Mouse (Mus musculus) liver, embryonic 14.5 days (tissue): ENCODE results near the gene Elmo1. TPM values are rescaled to one million over a fixed set of nuclear protein-coding genes. Genes with fewer than 3 reads are reported as not detected.

ENCODE experiments used
- ATAC-seq: fragments of 200-750 bp; cut with Nextera tagmentation; 2 replicates; pipeline ENCODE4 v1.8.0; 2017; ENCODE audit warnings: moderate number of reproducible peaks, mild to moderate bottlenecking, moderate library complexity; ENCODE audit not compliant: insufficient read depth
- DNase-seq, 3 experiments: peaks; one replicate each; pipeline ENCODE4 v3.0.0-alpha.2; 2012 to 2013; ENCODE audit warnings: low read depth in 3 of 3, low spot score in 3 of 3
- H3K27ac ChIP-seq: fragments of 300-500 bp; sonication (generic); 2 replicates; pipeline ENCODE4 v1.5.1; 2014; ENCODE audit warnings: moderate library complexity, mild to moderate bottlenecking, control low read depth, inconsistent platforms
- H3K27me3 ChIP-seq: fragments of 300-500 bp; sonication (generic); 2 replicates; pipeline ENCODE4 v1.6.1; 2014; ENCODE audit warnings: mild to moderate bottlenecking, low read length, moderate library complexity; ENCODE audit not compliant: control insufficient read depth, insufficient read depth
- H3K36me3 ChIP-seq: fragments of 300-500 bp; sonication (generic); replicated peaks from 2 replicates; pipeline ENCODE4 v1.6.1; 2014; ENCODE audit warnings: low read depth; ENCODE audit not compliant: control insufficient read depth, insufficient read depth
- H3K4me1 ChIP-seq, 2 experiments: fragments of 200-500 bp in 1 of 2; fragments of 300-500 bp in 1 of 2; sonication (generic) in 1 of 2; replicated peaks; 2 replicates each; pipeline ENCODE4 v1.6.1; 2012 to 2014; ENCODE audit warnings: antibody characterized with exemption in 1 of 2, inconsistent platforms in 1 of 2, low read length in 1 of 2; ENCODE audit not compliant: control insufficient read depth in 2 of 2, insufficient read depth in 2 of 2
- H3K4me2 ChIP-seq: fragments of 300-500 bp; sonication (generic); 2 replicates; pipeline ENCODE4 v1.6.1; 2014; ENCODE audit warnings: low read depth, mild to moderate bottlenecking, control low read depth, moderate library complexity
- H3K4me3 ChIP-seq, 2 experiments: fragments of 200-500 bp in 1 of 2; fragments of 300-500 bp in 1 of 2; sonication (generic) in 1 of 2; 2 replicates each; pipeline ENCODE4 v1.5.1; 2012 to 2014; ENCODE audit warnings: low read depth in 2 of 2, low read length in 2 of 2, mild to moderate bottlenecking in 2 of 2, control low read depth in 1 of 2, inconsistent platforms in 1 of 2, moderate library complexity in 1 of 2; ENCODE audit not compliant: insufficient read depth in 1 of 2
- H3K9ac ChIP-seq: fragments of 300-500 bp; sonication (generic); replicated peaks from 2 replicates; pipeline ENCODE4 v1.6.1; 2014; ENCODE audit warnings: mild to moderate bottlenecking, control low read depth, moderate library complexity
- H3K9me3 ChIP-seq: fragments of 300-500 bp; sonication (generic); 2 replicates; pipeline ENCODE4 v1.6.1; 2016; ENCODE audit warnings: low read length, mixed read lengths; ENCODE audit not compliant: control insufficient read depth
- CTCF ChIP-seq: IDR thresholded peaks from 2 replicates; pipeline ENCODE4 v1.5.1; 2016; ENCODE audit warnings: antibody characterized with exemption, low read depth, control low read depth
- EP300 ChIP-seq: IDR thresholded peaks from 2 replicates; pipeline ENCODE4 v1.6.1; 2016; ENCODE audit warnings: antibody characterized with exemption, low read depth
- WGBS: fragments of 180-500 bp; shearing (Covaris S2); extraction: QIAGEN DNeasy Blood & Tissue Kit; methylation state at CpG from one replicate; pipeline ENCODE4 v1.1.7; 2014; ENCODE audit not compliant: insufficient replicate concordance; 5-methylcytosine and 5-hydroxymethylcytosine counted together
- polyA plus RNA-seq, 2 experiments: library from polyadenylated mRNA; depleted of rRNA in 1 of 2; stranded (reverse) in 1 of 2; unstranded in 1 of 2; fragments of >200 nt; fragmentation: Nextera tagmentation in 1 of 2; extraction: Ambion mirVana in 1 of 2; gene quantifications; 2 replicates each; pipeline versions ENCODE4 v1.2.1 to v1.2.3; 2012 to 2014

Gene Elmo1
- polyA plus RNA-seq, 2 experiments, result 3.0 to 3.9 TPM

DNA sequence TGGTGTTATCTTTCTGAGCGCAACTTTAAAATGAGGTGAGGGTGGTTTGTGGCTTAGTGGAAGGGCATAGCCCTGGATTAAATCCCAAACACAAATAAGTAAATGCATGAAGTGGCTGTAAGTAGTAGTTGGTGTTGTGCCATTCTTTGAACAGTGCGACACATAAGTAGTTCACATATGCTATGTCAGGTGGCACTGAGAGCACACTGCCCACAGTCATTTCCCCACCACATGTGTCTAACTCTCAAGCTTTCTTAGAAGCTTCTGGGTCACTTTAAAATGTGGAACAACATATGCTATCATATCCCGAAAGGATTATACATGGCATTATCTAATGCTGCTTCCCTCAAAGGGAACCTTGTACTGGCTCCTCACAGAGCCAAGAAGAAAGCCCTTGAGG lies 424.3 kb downstream of the Elmo1 start:
- no peak for TF ChIP-seq EP300
- Histone ChIP-seq H3K4me1 (no peaks in the 10 kb centered on the region), H3K4me3 (no peak overlapping the region), H3K27ac (no peak overlapping the region), H3K36me3 (no peaks in the 10 kb centered on the region), H3K4me2 (no peak overlapping the region), H3K9ac (no peak overlapping the region), H3K9me3 (no peaks in the 10 kb centered on the region), H3K27me3 (no peaks in the 10 kb centered on the region)
- WGBS, result 70% methylated on average over 3 of the region's 3 CpGs
- ATAC-seq, result no peak
- DNase-seq, result no peak

GRCm38 (mm10) chr13:20516096-20516495 lies 425.7 kb downstream of the Elmo1 start:
- H3K4me2 ChIP-seq, result no peak overlapping the region
- WGBS, result 61% methylated on average over 4 of the region's 4 CpGs
- H3K4me3 ChIP-seq, result no peak overlapping the region
- DNase-seq (no peak), ATAC-seq (no peak)
- no peak for TF ChIP-seq CTCF
- no peak for TF ChIP-seq EP300
- H3K36me3 ChIP-seq, result no peaks in the 10 kb centered on the region
- no peak overlapping the region for H3K9ac ChIP-seq
- no peak overlapping the region for H3K27ac ChIP-seq
- no peaks in the 10 kb centered on the region for H3K27me3 ChIP-seq
- H3K4me1 ChIP-seq, result no peaks in the 10 kb centered on the region
- no peaks in the 10 kb centered on the region for H3K9me3 ChIP-seq

GRCm38 (mm10) chr13:20517702-20518101 lies 427.3 kb downstream of the Elmo1 start:
- ATAC-seq (no peak), DNase-seq (no peak)
- TF ChIP-seq CTCF (no peak), EP300 (no peak)
- Histone ChIP-seq H3K9me3 (no peaks in the 10 kb centered on the region), H3K9ac (no peak overlapping the region), H3K36me3 (no peaks in the 10 kb centered on the region), H3K4me3 (no peak overlapping the region), H3K27me3 (no peaks in the 10 kb centered on the region), H3K4me2 (no peak overlapping the region), H3K27ac (no peak overlapping the region), H3K4me1 (no peaks in the 10 kb centered on the region)
- 56% methylated on average over 4 of the region's 4 CpGs for WGBS

DNA sequence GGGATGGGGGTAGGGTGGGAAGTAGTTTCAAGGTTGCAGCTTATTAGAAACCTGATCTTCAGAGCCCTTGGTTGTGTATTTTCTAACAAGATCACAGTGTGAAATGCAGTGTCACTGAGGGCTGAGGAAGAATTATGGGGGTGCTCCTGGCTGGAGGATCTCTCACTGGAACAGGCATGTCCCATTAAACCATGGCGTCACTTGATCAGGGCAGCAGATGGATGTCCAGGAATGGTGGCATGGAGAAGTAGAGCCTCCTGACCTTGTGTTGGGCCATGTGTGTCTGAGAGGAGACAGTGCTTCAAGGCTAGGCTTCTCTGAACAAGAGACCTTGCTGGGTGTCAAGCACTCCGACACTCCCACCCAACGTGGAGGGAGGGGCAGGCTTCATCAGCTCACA lies 431.1 kb downstream of the Elmo1 start:
- Histone ChIP-seq H3K27me3 (no peaks in the 10 kb centered on the region), H3K4me1 (no peaks in the 10 kb centered on the region), H3K4me2 (no peak overlapping the region), H3K4me3 (no peak overlapping the region), H3K27ac (no peak overlapping the region), H3K9ac (no peak overlapping the region), H3K36me3 (no peaks in the 10 kb centered on the region), H3K9me3 (no peaks in the 10 kb centered on the region)
- 66% methylated on average over 3 of the region's 3 CpGs for WGBS
- no peak for TF ChIP-seq CTCF
- TF ChIP-seq EP300, result no peak
- ATAC-seq (no peak), DNase-seq (no peak)

DNA sequence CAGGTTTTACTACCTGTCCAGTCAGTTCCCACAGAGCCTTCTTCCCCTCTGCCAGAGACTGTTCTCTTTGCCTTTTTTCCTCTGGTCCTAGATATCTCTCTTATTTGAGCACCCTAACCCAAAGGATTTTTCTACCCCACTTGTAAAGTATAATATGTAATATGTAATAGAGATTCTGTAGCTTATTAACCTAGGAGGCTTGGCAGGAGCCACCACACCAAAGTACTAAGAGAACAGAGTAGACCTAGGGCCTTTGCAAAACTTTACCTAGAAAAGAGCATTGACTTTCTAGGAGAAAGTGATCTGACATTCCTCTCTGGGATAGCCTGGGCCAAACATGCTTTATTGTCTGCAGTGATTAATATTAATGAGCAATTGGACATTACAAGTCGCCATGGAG lies 433.3 kb downstream of the Elmo1 start:
- Histone ChIP-seq H3K9ac (no peak overlapping the region), H3K4me2 (no peak overlapping the region), H3K9me3 (no peaks in the 10 kb centered on the region), H3K4me1 (no peaks in the 10 kb centered on the region), H3K36me3 (no peaks in the 10 kb centered on the region), H3K27me3 (no peaks in the 10 kb centered on the region), H3K27ac (no peak overlapping the region), H3K4me3 (no peak overlapping the region)
- 38% methylated on average over 1 of the region's 1 CpGs for WGBS
- DNase-seq (no peak), ATAC-seq (no peak)
- no peak for TF ChIP-seq EP300
- TF ChIP-seq CTCF, result no peak
